Mouse (Mus musculus): ENCODE data around the gene Vmn1r217. TPM values are rescaled to one million over a fixed set of nuclear protein-coding genes. Genes with fewer than 3 reads are reported as not detected.
"Not testable (repeated sequence)": the region's sequence is repeated elsewhere in the genome, so short reads cannot be mapped to it uniquely, and the experiment has no call there.

Gene Vmn1r217
- not detected for total RNA-seq (2021)
- long read RNA-seq, experiment 1: 0 reads
- long read RNA-seq, experiment 2: 0 reads

DNA sequence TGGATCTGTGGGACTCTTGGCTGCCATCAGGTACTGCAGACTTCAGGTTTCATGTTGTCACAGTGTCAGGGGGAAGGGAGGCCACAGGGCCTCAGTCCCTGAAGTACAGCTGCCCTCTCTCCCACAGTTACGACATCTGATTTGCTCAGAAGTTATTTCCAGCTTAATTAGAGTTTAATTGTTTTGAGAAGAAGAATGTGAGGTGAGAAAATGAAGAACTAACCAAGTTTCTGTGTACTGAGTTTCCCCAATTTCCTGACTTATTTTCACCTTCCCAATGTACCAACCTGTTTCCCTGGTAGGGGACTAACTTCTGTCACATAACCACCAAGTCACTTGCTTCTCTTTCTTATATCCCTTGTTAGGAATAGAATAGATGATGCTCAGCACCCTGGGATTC lies at the start of gene Vmn1r217:
Gene Vmn1r217, minus strand, starts transcription at position 101 of the 400 bp plus-strand sequence.
- not testable (repeated sequence) for DNase-seq

DNA sequence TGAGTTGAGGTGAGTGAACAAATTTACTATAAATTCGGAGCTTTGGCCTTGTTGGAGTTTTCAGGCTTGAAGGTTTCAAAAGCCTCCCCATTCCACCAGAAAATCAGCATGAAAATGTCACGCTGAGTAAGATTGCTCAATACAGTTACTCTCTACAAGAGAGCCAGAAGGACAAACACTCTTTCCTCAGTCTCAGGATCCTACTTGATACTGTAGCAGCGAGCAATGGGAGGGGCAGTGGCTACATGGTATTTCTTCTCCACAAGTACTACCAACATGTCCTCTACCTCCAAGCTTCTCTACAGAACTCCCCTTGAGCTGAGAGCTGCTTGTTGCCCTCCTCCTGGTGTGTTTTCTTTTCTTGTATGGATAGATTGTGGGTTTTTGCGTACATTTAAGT lies 48.4 kb upstream of the Vmn1r217 start:
- DNase-seq: not testable (repeated sequence)

DNA sequence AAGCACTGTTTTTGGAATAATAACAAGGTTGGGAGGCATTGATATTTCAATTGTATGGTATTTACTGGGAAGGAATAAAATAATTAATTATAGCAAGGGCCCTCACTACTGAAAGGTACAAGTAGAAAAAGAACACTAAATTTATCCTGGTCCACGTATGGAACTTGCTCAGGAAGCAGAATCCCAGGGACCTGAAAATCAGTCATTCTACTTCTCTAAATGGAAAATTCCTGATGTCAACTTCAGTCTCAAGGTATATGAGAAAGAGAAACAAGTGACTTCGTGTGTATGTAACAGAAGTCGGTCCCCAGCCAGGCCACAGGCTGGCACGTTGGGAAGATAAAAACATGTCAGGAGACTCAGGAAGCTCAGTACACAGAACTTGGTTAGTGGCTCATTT lies 41.0 kb upstream of the Vmn1r217 start, which contains the start of gene Vmn1r219:
Gene Vmn1r219, plus strand, starts transcription at position 301 of the 400 bp plus-strand sequence.
- no peak for DNase-seq

DNA sequence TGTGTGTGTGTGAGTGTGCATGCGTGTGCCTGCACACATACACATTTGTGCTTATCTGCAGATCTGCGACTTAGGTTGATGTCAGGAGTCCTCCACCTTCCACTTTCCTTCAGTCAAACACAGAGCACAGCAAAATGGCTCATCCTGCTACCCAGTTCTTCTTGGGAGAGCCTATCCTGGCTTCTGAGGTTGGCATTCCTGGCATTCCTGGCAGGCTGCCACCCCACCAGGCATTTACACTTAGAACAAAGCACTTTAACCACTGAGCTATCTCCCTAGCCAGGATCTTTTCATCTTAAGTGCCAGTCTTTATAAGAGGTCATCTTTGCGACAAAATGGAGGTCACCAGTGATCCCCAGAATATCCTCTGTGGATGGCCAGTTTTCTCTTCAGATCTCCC lies 39.8 kb upstream of the Vmn1r217 start:
- DNase-seq: no peak

DNA sequence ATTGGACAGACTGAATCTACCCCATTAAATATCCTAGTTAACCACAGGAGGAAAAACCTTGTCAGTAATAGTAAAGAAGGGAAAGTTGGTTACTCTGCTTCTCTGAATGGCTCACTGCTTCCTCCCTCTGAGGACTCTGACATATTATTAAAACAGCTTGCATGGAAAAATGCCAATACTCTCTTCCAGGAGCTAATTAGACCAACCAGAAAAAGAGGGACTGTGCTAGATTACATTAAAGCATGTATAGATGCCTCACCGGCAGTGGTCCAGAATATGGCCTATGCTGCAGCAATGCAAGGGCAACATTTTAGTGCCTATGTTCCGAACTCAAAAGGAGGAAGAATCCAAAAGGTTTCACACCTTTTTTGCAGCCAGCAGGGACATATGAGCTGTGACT lies 20.9 kb upstream of the Vmn1r217 start:
- no peak for DNase-seq

DNA sequence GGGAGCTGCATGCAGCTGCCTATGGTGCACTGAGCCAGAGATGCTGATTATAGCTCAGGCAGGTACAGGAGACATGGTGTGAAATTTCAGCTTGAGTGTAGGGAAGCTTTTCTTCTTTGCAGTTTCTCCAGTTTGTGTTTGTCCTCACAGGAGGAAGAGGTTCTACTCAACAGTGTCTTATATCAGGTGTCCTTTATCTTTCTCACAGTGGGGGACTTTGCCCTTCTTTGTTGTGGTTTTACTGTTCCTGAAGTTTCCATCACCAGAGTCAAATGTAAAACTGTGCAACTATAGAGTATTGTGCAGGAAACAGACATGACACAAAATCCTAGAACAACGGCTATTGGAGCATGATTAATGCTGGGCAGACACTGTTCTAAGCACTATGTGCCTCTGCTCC lies 15.5 kb upstream of the Vmn1r217 start:
- DNase-seq: no peak

- no peak for DNase-seq
Measured at GRCm38 (mm10) chr13:23133099-23133498, 15.1 kb upstream of the Vmn1r217 start, which contains the start of gene Vmn1r218. Vmn1r218 (plus strand) TSS chr13:23133155.

- DNase-seq: no peak
Measured at GRCm38 (mm10) chr13:23120611-23121010, 2.6 kb upstream of the Vmn1r217 start.

GRCm38 (mm10) chr13:23094386-23094785 lies 23.6 kb downstream of the Vmn1r217 start:
- DNase-seq: no peak

DNA sequence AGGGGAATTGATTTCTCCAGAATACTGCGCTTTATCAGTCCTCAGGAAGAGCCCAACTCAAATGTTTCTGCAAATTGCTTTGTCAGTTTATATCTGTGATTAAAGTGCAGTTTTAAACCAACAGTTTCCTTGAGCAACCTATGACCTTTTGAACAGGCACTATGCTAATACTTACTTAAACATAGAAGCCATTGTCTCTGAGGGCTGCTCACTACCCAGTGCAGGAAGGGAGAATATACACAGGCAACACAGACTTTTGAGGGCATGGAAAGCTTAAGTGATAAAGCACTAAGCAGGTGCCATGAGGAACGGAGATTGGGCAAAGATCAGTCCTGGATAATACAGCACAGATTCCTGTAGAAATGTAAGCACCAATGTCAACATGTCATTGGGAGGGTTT lies 48.7 kb downstream of the Vmn1r217 start:
- no peak for DNase-seq

GRCm38 (mm10) chr13:23067725-23068124 lies 50.3 kb downstream of the Vmn1r217 start, which contains the start of gene Vmn1r215:
Vmn1r215 (plus strand) TSS chr13:23068025.
- DNase-seq: no peak

DNA sequence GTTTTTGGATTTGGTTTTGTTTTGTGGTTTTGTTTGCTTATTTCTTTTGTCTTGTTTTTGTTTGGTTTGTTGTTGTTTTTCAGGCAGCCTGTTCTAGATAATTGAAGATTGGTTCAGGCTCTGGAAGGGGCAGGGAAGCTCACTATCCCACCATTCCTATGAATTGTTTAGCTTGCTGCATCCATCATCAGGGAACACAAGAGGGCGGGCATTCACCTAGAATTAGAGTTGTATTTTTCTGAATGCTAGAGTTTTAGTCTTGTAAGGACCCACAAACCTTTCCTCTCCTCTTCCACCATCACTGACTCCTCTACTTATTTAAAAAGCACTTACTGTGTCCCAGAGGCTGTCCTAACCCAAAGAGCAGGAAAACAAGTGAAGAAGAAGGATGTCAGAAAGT lies 60.2 kb downstream of the Vmn1r217 start:
- DNase-seq: no peak

Other genes starting within 250 kb of the Vmn1r217 start
- not detected for gene Vmn1r212, start 234.0 kb downstream of the Vmn1r217 start, total RNA-seq (2021)
- not detected for gene Vmn1r213, start 110.6 kb downstream of the Vmn1r217 start, total RNA-seq (2021)
- not detected for gene Vmn1r214, start 87.8 kb downstream of the Vmn1r217 start, total RNA-seq (2021)
- not detected for gene Vmn1r215, start 50.2 kb downstream of the Vmn1r217 start, total RNA-seq (2021)
- not detected for gene Vmn1r218, start 14.9 kb upstream of the Vmn1r217 start, total RNA-seq (2021)
- gene Vmn1r219, start 41.1 kb upstream of the Vmn1r217 start, total RNA-seq (2021): not detected
- not detected for gene Vmn1r220, start 69.7 kb upstream of the Vmn1r217 start, total RNA-seq (2021)
- gene Vmn1r221, start 95.9 kb upstream of the Vmn1r217 start, total RNA-seq (2021): not detected
- gene Vmn1r222, start 117.7 kb upstream of the Vmn1r217 start, total RNA-seq (2021): not detected
- gene Vmn1r223, start 128.9 kb upstream of the Vmn1r217 start, total RNA-seq (2021): not detected